Mouse (Mus musculus) granulocyte monocyte progenitor cell, adult 5-6 weeks (primary cell): ENCODE results near the gene Etnppl. TPM values are rescaled to one million over a fixed set of nuclear protein-coding genes. Genes with fewer than 3 reads are reported as not detected.

ENCODE experiments used
- ATAC-seq: replicated peaks from 2 replicates; pipeline ENCODE4 v1.8.0; 2016; ENCODE audit warnings: mild to moderate bottlenecking, moderate TSS enrichment, inconsistent platforms; ENCODE audit not compliant: poor library complexity, severe bottlenecking
- total RNA-seq, 2 experiments: library from RNA; stranded (forward) in 1 of 2; stranded (reverse) in 1 of 2; fragments of 200-712, 200-1000 nt in 1 of 2; fragments of >200 nt in 1 of 2; fragmentation: Nextera tagmentation in 1 of 2; gene quantifications; 2 replicates each; pipeline ENCODE4 v1.2.3; 2014 to 2017

The Etnppl gene
- total RNA-seq (2014; fragmentation: Nextera tagmentation), result not detected in 2 replicates
- not detected in 2 replicates for total RNA-seq (2017)

GRCm38 (mm10) chr3:130617439-130617898 is at the start of gene Etnppl:
TSS of gene Etnppl (plus strand) at chr3:130617448.
- ATAC-seq, result no peak

DNA sequence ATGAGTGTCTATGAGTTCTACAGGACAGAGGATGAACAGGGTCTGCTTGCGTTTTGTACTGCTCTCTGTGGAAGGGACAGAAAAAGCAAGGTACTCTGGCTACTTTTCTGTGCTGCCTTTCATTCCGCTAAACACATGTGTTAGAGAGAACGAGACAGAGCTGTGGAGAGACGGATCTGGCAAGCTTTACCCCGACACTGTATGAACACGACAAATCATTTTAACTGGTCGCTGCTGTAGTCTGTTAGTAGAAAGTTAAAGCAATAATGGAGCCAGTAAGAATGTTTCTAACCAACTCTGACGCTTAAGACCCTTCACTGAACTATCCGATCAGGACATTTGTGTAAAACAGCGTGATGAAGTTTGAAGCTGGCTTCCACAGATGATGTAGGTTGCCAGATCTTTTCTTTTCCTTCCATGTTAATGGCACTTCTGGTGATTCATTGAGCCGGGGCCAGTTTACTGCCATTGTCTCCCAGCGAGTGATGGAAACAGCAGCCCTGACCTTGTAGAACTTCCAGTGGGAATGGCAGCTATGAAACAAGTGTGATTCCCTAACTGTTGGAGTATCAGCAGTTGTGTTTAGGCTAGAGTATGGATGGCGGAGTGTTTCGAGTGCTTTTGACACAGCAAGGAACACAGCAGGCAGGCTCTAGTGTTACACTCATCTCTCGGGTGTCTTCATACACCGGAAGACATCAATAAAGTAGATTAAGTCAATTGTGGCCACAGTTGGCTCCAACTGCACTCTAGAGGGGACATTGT is 48.7 kb upstream of the Etnppl start:
- ATAC-seq, result no peak

DNA sequence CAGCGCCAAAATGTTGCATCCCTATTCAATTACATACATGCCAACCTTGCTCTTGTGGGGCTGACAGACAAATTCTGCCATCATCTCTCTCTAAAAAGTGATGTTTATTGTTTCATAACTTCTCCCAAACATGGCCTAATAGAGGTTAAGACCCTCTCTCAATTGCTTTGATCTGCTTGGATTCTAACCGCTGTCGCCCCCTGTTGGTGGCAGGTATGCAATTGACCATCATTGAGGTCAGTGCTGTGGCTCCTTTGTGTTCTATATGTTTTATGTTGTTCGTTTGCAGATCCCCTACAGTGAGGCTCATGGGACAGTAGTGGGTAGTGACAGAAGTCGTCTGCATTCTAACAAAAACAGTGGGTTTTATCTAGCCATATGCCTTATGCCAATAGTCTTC is 44.0 kb upstream of the Etnppl start:
- ATAC-seq, result no peak; the same call in 1 of the 2 replicates

DNA sequence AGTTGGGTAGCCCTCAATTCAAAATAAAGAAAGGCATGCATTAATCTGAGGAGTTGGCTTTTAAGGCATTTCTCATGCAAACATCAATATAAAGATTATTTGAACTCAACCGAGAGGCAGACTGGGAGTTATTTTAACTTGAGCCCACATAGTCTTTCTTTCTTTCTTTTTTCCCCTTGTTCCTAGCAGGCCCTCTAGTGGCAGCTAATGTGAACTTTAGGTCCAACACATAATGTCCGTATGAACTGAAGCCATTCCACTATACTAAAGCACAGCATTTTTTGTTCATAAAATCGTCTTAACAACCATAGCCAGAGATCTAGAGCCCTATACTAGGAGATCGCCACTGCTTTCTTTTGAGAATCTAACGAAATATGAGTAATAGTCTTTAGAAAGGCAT is 42.6 kb upstream of the Etnppl start:
- peak; percentile 56 for ATAC-seq

- peak; percentile 76 for ATAC-seq
Observed at GRCm38 (mm10) chr3:130576683-130577082, 40.6 kb upstream of the Etnppl start.

GRCm38 (mm10) chr3:130579501-130579900 is 37.7 kb upstream of the Etnppl start:
- no peak for ATAC-seq

DNA sequence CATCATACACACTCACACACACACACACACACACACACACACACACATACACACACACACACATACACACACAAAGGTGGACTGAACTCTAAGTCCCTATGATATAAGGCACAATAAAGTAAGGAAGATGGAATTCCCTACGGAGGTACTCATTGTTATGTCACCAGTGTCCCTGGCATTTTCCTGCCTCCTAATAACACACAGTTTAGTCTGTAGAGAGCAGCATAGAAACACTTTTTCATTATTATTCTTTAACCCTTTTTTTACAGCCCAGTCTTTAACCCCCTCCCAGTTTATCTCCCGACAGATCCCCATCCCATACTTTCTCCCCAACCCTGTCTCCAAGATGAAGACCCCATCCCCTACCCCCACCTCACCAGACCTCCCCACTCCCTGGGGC is 35.7 kb upstream of the Etnppl start:
- no peak for ATAC-seq

DNA sequence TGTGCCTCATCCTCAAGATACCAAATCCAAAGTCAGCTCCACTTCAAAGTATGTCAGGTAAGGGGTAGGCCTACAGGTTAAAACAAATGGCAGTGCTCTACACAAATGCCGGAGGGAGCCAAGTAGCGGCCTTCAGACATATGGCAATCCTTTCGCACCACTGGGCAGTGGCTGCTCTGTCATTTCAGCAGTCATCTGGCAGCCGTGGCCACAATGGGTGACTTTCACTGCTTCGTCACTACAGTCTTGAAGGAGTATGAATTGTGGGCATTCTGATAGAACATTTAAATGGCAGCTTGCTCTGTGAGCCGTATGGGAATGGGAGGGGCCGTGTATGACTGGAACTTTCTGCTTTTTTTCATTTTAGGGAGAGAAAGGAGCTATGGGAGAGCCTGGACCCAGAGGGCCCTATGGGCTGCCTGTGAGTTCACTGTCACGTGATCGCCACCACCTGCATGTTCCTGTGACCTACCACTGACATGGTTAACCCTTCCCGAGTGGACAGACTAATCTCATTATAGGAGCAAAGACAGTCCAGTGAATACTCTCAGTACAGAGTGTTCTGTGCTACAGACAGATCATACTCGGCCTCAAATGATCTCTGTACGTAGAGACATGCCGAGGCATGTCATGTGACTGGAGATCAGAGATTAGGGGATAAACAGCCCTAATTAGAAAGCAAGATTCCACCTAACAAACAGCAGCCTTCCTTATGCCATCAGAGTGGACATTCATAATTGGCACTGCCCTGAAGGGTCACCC is 34.2 kb upstream of the Etnppl start:
- ATAC-seq, result no peak

DNA sequence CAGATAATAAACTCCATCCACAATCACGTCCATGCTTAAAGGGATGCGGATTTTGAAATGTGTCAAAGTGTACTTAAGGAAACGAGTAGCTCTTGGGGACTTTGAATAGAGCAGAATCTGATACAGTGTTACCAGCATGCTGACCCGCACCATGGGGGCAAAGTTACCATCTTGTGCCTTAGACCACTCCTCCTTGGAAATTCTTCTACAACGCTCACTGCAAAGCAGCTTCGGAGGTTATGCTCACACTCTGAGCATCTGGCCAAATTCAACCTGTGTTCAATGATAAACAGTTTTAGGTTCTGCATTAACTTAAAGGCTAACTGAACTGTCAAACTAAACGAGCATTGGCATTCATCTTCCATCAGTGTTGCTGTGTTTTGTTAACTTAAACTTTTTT is 33.2 kb upstream of the Etnppl start:
- ATAC-seq, result no peak

GRCm38 (mm10) chr3:130595050-130595449 is 22.2 kb upstream of the Etnppl start:
- peak; percentile 52 for ATAC-seq

GRCm38 (mm10) chr3:130601491-130601890 is 15.8 kb upstream of the Etnppl start:
- no peak for ATAC-seq

DNA sequence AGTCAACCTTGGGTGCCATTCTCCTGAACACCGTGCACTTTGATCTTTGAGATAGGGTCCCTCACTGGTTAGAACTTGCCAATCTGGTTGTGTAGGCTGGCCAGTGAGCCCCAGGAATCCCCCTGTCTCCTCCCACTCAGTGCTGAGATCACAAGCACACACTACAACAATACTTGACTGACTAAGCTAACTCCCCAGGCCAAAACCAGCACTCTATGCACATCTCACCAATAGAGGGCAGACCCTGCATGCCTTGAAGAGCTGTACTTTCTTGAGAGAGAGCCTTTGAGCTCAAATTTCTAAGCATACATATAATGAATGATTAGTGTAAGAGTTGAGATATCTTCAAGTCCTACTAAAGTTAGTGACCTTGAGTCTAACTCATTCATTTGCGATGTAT is 9.3 kb upstream of the Etnppl start:
- no peak for ATAC-seq

GRCm38 (mm10) chr3:130614444-130614843 is 2.8 kb upstream of the Etnppl start:
- no peak for ATAC-seq

DNA sequence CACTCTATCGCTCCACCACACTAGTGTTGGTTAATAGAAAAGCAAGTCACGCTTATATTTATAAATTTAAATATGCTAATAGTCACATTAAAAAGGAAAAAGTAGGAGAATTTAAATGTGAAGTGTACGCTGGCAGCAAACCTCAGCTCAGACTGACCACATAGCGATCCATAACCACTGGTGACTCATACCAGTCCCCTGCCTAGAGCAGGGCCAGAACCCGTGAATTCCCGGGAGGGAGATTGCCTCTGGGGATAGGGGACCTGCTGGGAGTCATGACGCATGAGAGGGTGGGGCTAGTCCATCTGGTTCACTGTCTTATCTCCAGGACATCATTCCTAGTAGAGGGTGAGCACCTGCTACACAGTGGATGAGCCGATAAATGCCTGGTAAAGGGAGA is 1.6 kb upstream of the Etnppl start:
- no peak for ATAC-seq

DNA sequence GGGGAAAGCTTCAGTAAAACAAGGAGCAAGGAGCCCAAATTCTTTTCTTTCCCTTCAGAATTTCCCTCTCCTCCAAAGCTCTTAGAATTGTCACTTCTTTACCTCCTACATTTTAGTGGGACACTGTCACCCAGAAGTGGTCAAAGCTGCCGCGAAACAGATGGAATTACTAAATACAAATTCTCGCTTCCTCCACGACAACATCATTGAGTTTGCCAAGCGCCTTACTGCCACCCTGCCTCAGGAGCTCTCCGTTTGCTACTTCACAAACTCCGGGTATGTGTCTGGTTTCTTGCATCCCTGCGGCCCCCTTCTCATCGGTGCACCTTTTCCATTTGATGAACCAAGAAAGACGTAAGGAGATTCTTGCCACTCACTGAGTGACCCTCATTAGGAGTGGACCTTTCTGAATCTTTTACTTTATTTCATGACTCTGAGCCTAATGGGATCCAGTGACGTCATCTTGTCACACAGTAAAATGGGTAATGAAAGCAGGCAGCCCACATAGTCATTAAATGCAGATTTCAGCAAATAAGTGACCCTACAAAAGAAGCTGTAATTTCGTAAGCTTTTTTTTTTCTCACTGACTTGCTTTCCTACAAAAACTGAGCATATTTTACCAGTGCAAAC is 3.4 kb downstream of the Etnppl start:
- ATAC-seq, result no peak

GRCm38 (mm10) chr3:130628358-130628757 is 11.1 kb downstream of the Etnppl start:
- ATAC-seq, result no peak

DNA sequence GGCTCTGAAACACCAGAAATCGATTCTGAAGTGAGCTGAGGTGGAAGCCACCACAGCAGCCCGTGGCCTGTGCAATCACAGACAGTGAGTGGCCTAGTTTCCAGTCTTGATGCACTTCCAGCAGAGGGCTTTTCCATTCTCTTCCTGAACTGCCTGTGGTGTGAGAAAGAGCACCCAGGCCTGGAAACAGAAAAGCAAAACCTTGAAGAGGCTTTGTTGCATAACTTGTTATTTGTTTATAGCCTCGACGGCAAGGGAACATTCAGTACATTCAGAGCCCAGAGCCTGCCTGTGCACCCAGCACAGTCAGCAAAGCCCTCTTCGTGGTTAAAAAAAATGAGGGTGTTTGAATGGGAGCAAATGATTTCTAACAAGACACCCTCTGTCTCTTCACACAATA is 16.6 kb downstream of the Etnppl start:
- ATAC-seq, result no peak

DNA sequence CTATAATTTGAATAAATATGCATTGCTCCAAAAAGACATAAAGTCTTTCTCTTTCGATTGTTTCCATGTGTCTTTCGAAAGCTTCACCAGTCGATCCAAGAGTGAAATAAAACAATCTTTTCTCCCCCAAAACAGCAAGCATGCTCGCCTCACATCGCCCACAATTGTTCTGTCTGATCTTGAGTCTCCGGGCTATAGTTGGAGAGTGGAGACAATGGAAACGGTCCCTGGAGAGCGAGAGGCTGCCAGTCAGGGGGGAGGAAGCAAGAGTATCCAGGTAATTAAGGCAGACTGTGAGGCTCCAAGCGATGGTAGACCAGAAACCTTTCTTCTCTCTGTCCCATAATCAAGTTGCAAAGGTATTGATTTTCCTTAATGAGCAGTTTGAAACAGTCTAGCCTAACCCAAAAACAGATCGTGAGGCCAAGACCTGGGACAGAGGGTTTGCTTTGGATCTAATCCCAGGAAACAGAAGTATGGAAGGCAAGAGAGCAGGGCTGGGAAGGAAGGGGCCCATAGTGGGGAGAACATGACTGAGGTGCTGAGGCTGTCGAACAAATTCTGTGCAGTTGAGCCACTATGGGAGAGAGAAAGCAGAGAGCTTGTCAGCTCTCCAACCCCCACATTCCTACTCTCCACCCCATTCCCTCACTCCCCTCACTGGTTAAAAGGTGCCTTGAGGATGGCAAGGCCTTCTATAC is 29.0 kb downstream of the Etnppl start:
- ATAC-seq, result no peak

GRCm38 (mm10) chr3:130649569-130649968 is 32.3 kb downstream of the Etnppl start:
- ATAC-seq, result no peak

GRCm38 (mm10) chr3:130660619-130661018 is 43.4 kb downstream of the Etnppl start:
- ATAC-seq, result no peak

DNA sequence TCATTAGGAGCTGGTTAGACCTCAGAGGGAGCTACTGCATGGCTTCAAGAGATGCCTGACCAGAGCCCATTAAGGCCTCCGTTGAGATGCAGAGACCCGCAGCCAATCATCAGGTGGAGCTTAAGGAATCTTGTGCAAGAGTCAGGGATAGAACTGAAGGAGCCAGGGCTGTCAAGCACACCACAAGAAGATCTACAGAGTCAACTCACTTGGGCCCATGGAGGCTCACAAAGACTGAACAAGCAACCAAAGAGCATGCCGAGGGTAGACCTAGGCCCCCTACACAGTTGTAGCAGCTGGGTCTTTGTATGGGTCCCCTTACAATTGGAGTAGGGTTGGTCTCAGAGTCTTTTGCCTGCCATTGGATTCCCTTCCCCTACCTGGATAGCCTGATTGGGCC is 45.2 kb downstream of the Etnppl start:
- no peak for ATAC-seq
